Mouse (Mus musculus) ES-Bruce4 (cell line): Measurements from ENCODE around the gene Slc35a3. TPM values are rescaled to one million over a fixed set of nuclear protein-coding genes. Genes with fewer than 3 reads are reported as not detected.

Source experiments
- H3K27ac ChIP-seq: 2 replicates; pipeline ENCODE4 v1.5.1; 2012; ENCODE audit warnings: low read length, inconsistent platforms; ENCODE audit not compliant: insufficient read depth
- H3K27me3 ChIP-seq: 2 replicates; pipeline ENCODE4 v1.6.1; 2012; ENCODE audit warnings: mild to moderate bottlenecking, low read length, inconsistent platforms; ENCODE audit not compliant: control insufficient read depth, poor library complexity, insufficient read depth, severe bottlenecking
- H3K36me3 ChIP-seq: 2 replicates; pipeline ENCODE4 v1.6.1; 2012; ENCODE audit warnings: inconsistent platforms, mild to moderate bottlenecking, low read length, moderate library complexity; ENCODE audit not compliant: control insufficient read depth, poor library complexity, insufficient read depth, severe bottlenecking
- H3K4me1 ChIP-seq: one replicate; pipeline ENCODE4 v1.8.1; 2011; ENCODE audit warnings: low read length; ENCODE audit not compliant: control insufficient read depth, insufficient read depth
- H3K4me3 ChIP-seq: 2 replicates; pipeline ENCODE4 v1.5.1; 2011; ENCODE audit warnings: low read depth, mild to moderate bottlenecking, low read length
- H3K9ac ChIP-seq: 2 replicates; pipeline ENCODE4 v1.6.1; 2012; ENCODE audit warnings: low read depth, mild to moderate bottlenecking, inconsistent platforms; ENCODE audit not compliant: poor library complexity, severe bottlenecking
- H3K9me3 ChIP-seq: replicated peaks from 2 replicates; pipeline ENCODE4 v1.6.1; 2012; ENCODE audit warnings: mild to moderate bottlenecking, low read length, inconsistent platforms; ENCODE audit not compliant: control insufficient read depth, poor library complexity, insufficient read depth, severe bottlenecking
- CTCF ChIP-seq: IDR thresholded peaks from one replicate; pipeline ENCODE4 v1.8.1; 2011; ENCODE audit warnings: low read depth, low read length
- EP300 ChIP-seq: IDR thresholded peaks from 2 replicates; pipeline ENCODE4 v1.6.1; 2011; ENCODE audit warnings: low read depth, low read length; ENCODE audit not compliant: insufficient read depth
- POLR2A ChIP-seq: IDR thresholded peaks from one replicate; pipeline ENCODE4 v1.8.1; 2011; ENCODE audit warnings: low read length; ENCODE audit not compliant: insufficient read depth
- polyA plus RNA-seq: library from polyadenylated mRNA; stranded (reverse); fragments of >200 nt; gene quantifications from 2 replicates; pipeline ENCODE4 v1.2.4, GENCODE M21; 2011; ENCODE audit warnings: low read depth; ENCODE audit not compliant: missing spikeins, insufficient read depth, insufficient read length

The Slc35a3 gene
- polyA plus RNA-seq, 1 experiment, result 31.3 TPM

DNA sequence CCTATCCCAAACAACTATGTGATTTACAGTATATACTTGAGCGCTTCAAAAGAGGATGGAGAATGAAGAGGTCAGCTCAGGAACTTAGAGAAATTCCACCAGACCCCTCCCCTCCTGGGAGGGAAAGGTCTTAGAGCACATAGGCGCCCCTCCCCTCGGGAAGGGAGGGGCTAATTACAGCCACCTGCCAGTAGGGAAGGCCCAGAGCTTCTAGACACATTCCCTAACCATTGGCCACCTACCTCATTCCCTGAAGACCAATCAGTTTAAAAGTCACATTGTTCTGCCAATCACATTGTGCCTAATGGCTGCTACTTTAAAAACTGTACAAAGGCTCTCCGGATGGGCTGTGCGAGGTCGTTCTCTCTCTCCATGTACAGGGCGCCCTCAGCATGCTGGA, 90.0 kb downstream of the Slc35a3 start:
- TF ChIP-seq EP300 (no peak), POLR2A (no peak), CTCF (no peak)
- H3K36me3 ChIP-seq, result peaks cover 6% of the 10 kb centered on the region; the same call in 1 of the 2 replicates

DNA sequence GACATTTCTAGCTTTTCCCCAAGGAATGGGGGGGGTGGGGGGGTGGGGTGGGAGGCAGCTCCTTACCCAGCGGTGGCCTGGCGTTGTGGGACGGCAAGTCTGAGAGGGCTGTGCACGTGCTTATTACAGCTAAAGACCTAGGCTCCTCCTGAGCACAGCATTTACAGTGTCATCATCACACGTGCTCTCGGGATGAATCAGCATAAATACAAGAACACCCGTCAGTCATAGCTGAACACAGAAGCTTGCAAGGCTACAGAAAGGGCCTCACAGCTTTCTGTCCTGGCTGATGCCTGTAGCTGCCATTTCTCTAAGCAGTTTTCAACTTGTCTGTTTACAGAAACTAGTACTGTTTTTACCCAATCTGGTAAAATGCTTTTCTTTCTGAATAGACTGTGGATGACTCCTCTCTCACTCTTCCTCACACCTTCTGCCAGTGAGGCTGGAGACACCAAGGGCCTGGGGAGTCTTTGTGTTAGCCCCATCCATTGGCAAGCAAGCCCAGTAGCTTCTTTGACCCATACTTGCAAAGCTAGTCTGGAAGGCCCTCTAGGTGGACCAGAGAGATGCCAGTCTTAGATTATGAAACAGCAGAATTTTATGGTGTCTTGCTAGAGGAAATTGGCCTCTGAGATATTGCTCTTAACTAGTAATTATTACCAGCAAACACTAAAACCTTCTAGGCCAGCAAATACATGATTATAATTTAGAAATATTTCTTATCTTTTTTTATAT, 91.8 kb downstream of the Slc35a3 start:
- Histone ChIP-seq H3K27me3 (no peaks in the 10 kb centered on the region), H3K36me3 (peaks cover 4% of the 10 kb centered on the region), H3K4me3 (no peak overlapping the region), H3K9ac (no peak overlapping the region), H3K9me3 (no peaks in the 10 kb centered on the region), H3K27ac (no peak overlapping the region), H3K4me1 (no peaks in the 10 kb centered on the region)
- TF ChIP-seq EP300 (no peak), CTCF (no peak), POLR2A (no peak)

More for the DNA sequence above, 90.0 kb downstream of the Slc35a3 start:
- Histone ChIP-seq H3K9ac (peak overlapping the region; percentile 69), H3K27me3 (no peaks in the 10 kb centered on the region), H3K4me3 (peak overlapping the region; percentile 56), H3K9me3 (no peaks in the 10 kb centered on the region), H3K27ac (no peak overlapping the region), H3K4me1 (no peaks in the 10 kb centered on the region)

Other genes with a start within 250 kb of the Slc35a3 start
- gene Rtca, start 204.6 kb downstream of the Slc35a3 start, polyA plus RNA-seq, result 47.6 and 50.9 TPM in 2 replicates
- 34.4 and 37.6 TPM in 2 replicates for gene Dbt, start 199.8 kb downstream of the Slc35a3 start, polyA plus RNA-seq
- gene Lrrc39, start 149.9 kb downstream of the Slc35a3 start, polyA plus RNA-seq, result 0.19 TPM in 1 of 2 replicates, not detected in the other
- gene Sass6, start 117.8 kb downstream of the Slc35a3 start, polyA plus RNA-seq, result 19.8 and 23.4 TPM in 2 replicates
- gene Trmt13, start 98.2 kb downstream of the Slc35a3 start, polyA plus RNA-seq, result 32.3 and 32.8 TPM in 2 replicates
- 70.4 and 78.1 TPM in 2 replicates for gene Mfsd14a, start 50.2 kb downstream of the Slc35a3 start, polyA plus RNA-seq
- gene Gm43191, start 31.6 kb downstream of the Slc35a3 start, polyA plus RNA-seq, result not detected in 2 replicates
- 15.2 and 15.8 TPM in 2 replicates for gene Agl, start 95.3 kb upstream of the Slc35a3 start, polyA plus RNA-seq
- 60.3 and 65.0 TPM in 2 replicates for gene Frrs1, start 146.6 kb upstream of the Slc35a3 start, polyA plus RNA-seq